Mouse (Mus musculus) ES-E14 (cell line): ENCODE results near the gene Tbc1d19.

Experiments used
- CHD2 ChIP-seq: IDR thresholded peaks from 2 replicates; pipeline ENCODE4 v1.6.1; 2014; ENCODE audit warnings: mild to moderate bottlenecking, low read depth, low read length, inconsistent platforms
- HCFC1 ChIP-seq: IDR thresholded peaks from 2 replicates; pipeline ENCODE4 v1.6.1; 2012; ENCODE audit warnings: low read length, inconsistent platforms, borderline replicate concordance; ENCODE audit not compliant: insufficient read depth
- ZC3H11A ChIP-seq: IDR thresholded peaks from 2 replicates; pipeline ENCODE4 v1.6.1; 2012; ENCODE audit warnings: low read depth, mild to moderate bottlenecking, inconsistent platforms, low read length, borderline replicate concordance
- ZNF384 ChIP-seq: IDR thresholded peaks from 2 replicates; pipeline ENCODE4 v1.6.1; 2012; ENCODE audit warnings: low read depth, low read length, inconsistent platforms

GRCm38 (mm10) chr5:53881381-53881990 lies 72.1 kb downstream of the Tbc1d19 start:
- TF ChIP-seq ZC3H11A, result no peak
- no peak for TF ChIP-seq ZNF384
- TF ChIP-seq HCFC1, result no peak
- no peak for TF ChIP-seq CHD2
